Mouse (Mus musculus) liver, adult (tissue): ENCODE data around the gene As3mt.

Source experiments
- GATA4 ChIP-seq: IDR thresholded peaks from 2 replicates; pipeline ENCODE4 v1.6.1; 2014; ENCODE audit warnings: mild to moderate bottlenecking, low read length; ENCODE audit not compliant: insufficient replicate concordance

Gene As3mt

GRCm38 (mm10) chr19:46727140-46727736 is 20.0 kb downstream of the As3mt start:
- no peak for TF ChIP-seq GATA4

- TF ChIP-seq GATA4 = peak; percentile 99
These were observed 20.8 kb downstream of the As3mt start for GRCm38 (mm10) chr19:46727945-46728540.

GRCm38 (mm10) chr19:46728909-46729308 is 21.7 kb downstream of the As3mt start:
- no peak for TF ChIP-seq GATA4

GRCm38 (mm10) chr19:46731351-46731750 is 24.1 kb downstream of the As3mt start:
- no peak for TF ChIP-seq GATA4

- no peak for TF ChIP-seq GATA4
These were observed 26.4 kb downstream of the As3mt start for GRCm38 (mm10) chr19:46733626-46734025.

GRCm38 (mm10) chr19:46735241-46735640 is 28.0 kb downstream of the As3mt start:
- peak; percentile 99 for TF ChIP-seq GATA4

GRCm38 (mm10) chr19:46737106-46737505 is 29.8 kb downstream of the As3mt start:
- no peak for TF ChIP-seq GATA4

GRCm38 (mm10) chr19:46740341-46741008 is 33.2 kb downstream of the As3mt start:
- TF ChIP-seq GATA4 = no peak

GRCm38 (mm10) chr19:46741574-46741973 is 34.3 kb downstream of the As3mt start:
- no peak for TF ChIP-seq GATA4

GRCm38 (mm10) chr19:46744681-46745080 is 37.4 kb downstream of the As3mt start:
- TF ChIP-seq GATA4 = no peak

- TF ChIP-seq GATA4 = no peak
These were observed 40.5 kb downstream of the As3mt start for GRCm38 (mm10) chr19:46747799-46748198.

GRCm38 (mm10) chr19:46752235-46752634 is 45.0 kb downstream of the As3mt start:
- TF ChIP-seq GATA4 = no peak

- TF ChIP-seq GATA4 = no peak
These were observed 47.8 kb downstream of the As3mt start for GRCm38 (mm10) chr19:46755066-46755465.

GRCm38 (mm10) chr19:46756221-46756620 is 49.0 kb downstream of the As3mt start:
- no peak for TF ChIP-seq GATA4

GRCm38 (mm10) chr19:46759096-46759495 is 51.8 kb downstream of the As3mt start:
- no peak for TF ChIP-seq GATA4

- TF ChIP-seq GATA4 = no peak
These were observed 53.3 kb downstream of the As3mt start for GRCm38 (mm10) chr19:46760375-46761160.
